Mouse (Mus musculus) embryonic fibroblast, embryonic 13.5 days (primary cell): Measurements from ENCODE around the gene Btg2. TPM values are rescaled to one million over a fixed set of nuclear protein-coding genes. Genes with fewer than 3 reads are reported as not detected.

Experiments
- H3K27ac ChIP-seq: 2 replicates; pipeline ENCODE4 v1.5.1; 2012; ENCODE audit warnings: low read length, control low read depth, inconsistent platforms; ENCODE audit not compliant: insufficient read depth
- H3K4me1 ChIP-seq: 2 replicates; pipeline ENCODE4 v1.6.1; 2011; ENCODE audit warnings: low read length; ENCODE audit not compliant: control insufficient read depth, insufficient read depth
- H3K4me3 ChIP-seq: 2 replicates; pipeline ENCODE4 v1.5.1; 2011; ENCODE audit warnings: mild to moderate bottlenecking, control low read depth, low read length; ENCODE audit not compliant: insufficient read depth
- CTCF ChIP-seq: IDR thresholded peaks from 2 replicates; pipeline ENCODE4 v1.5.1; 2011; ENCODE audit warnings: mild to moderate bottlenecking, control low read depth, low read length, moderate library complexity, borderline replicate concordance; ENCODE audit not compliant: insufficient read depth
- POLR2A ChIP-seq: IDR thresholded peaks from 2 replicates; pipeline ENCODE4 v1.6.1; 2011; ENCODE audit warnings: low read depth, mild to moderate bottlenecking, control low read depth, low read length, moderate library complexity
- polyA plus RNA-seq: library from polyadenylated mRNA; stranded (reverse); fragments of >200 nt; gene quantifications from 2 replicates; pipeline ENCODE4 v1.2.4, GENCODE M21; 2011; ENCODE audit warnings: low read depth; ENCODE audit not compliant: missing spikeins, insufficient read length

Btg2 gene
- polyA plus RNA-seq, 1 experiment: 96.4 TPM

- no peak overlapping the region for H3K4me3 ChIP-seq
- peaks cover 5% of the 10 kb centered on the region for H3K4me1 ChIP-seq
- 0 out of 2 replicates have a peak overlapping the region, but pooled peaks have one; percentile 28 for H3K27ac ChIP-seq
- 0 out of 2 replicates have a peak, but pooled peaks have one; percentile 8 for TF ChIP-seq POLR2A
- TF ChIP-seq CTCF: peak; percentile 40; the same call in 1 of the 2 replicates
Observed at GRCm38 (mm10) chr1:134059739-134060695, 18.9 kb downstream of the Btg2 start.

- Histone ChIP-seq H3K4me1 (peaks cover 5% of the 10 kb centered on the region), H3K27ac (no peak overlapping the region), H3K4me3 (no peak overlapping the region)
- TF ChIP-seq CTCF: no peak
- TF ChIP-seq POLR2A: no peak
Observed at GRCm38 (mm10) chr1:134058870-134059269, 20.1 kb downstream of the Btg2 start.

- TF ChIP-seq POLR2A (no peak), CTCF (no peak)
- H3K4me1 ChIP-seq: peaks cover 2% of the 10 kb centered on the region; the same call in 1 of the 2 replicates
- H3K4me3 ChIP-seq: no peak overlapping the region
Observed at GRCm38 (mm10) chr1:134057736-134058135, 21.2 kb downstream of the Btg2 start.

GRCm38 (mm10) chr1:134056285-134056684 is 22.6 kb downstream of the Btg2 start:
- TF ChIP-seq POLR2A (no peak), CTCF (no peak)
- no peak overlapping the region for H3K4me3 ChIP-seq
- H3K27ac ChIP-seq: no peak overlapping the region
- no peaks in the 10 kb centered on the region for H3K4me1 ChIP-seq

More at GRCm38 (mm10) chr1:134057736-134058135, 21.2 kb downstream of the Btg2 start:
- no peak overlapping the region for H3K27ac ChIP-seq

GRCm38 (mm10) chr1:134055666-134056245 is 23.2 kb downstream of the Btg2 start:
- Histone ChIP-seq H3K4me1 (no peaks in the 10 kb centered on the region), H3K4me3 (no peak overlapping the region), H3K27ac (no peak overlapping the region)
- TF ChIP-seq CTCF (no peak), POLR2A (no peak)

- TF ChIP-seq POLR2A (no peak), CTCF (no peak)
- no peak overlapping the region for H3K27ac ChIP-seq
- no peaks in the 10 kb centered on the region for H3K4me1 ChIP-seq
- H3K4me3 ChIP-seq: no peak overlapping the region
Observed at GRCm38 (mm10) chr1:134055058-134055457, 23.9 kb downstream of the Btg2 start.

GRCm38 (mm10) chr1:134053207-134053606 is 25.7 kb downstream of the Btg2 start:
- TF ChIP-seq POLR2A: no peak
- TF ChIP-seq CTCF: peak; percentile 87
- Histone ChIP-seq H3K4me1 (no peaks in the 10 kb centered on the region), H3K4me3 (no peak overlapping the region), H3K27ac (no peak overlapping the region)

GRCm38 (mm10) chr1:134049542-134049941 is 29.4 kb downstream of the Btg2 start:
- Histone ChIP-seq H3K27ac (no peak overlapping the region), H3K4me3 (no peak overlapping the region), H3K4me1 (no peaks in the 10 kb centered on the region)
- no peak for TF ChIP-seq POLR2A
- TF ChIP-seq CTCF: no peak

GRCm38 (mm10) chr1:134048759-134049158 is 30.2 kb downstream of the Btg2 start:
- TF ChIP-seq POLR2A (no peak), CTCF (peak; percentile 74)
- H3K4me1 ChIP-seq: no peaks in the 10 kb centered on the region
- no peak overlapping the region for H3K4me3 ChIP-seq
- no peak overlapping the region for H3K27ac ChIP-seq

GRCm38 (mm10) chr1:134047431-134047830 is 31.5 kb downstream of the Btg2 start:
- Histone ChIP-seq H3K4me3 (no peak overlapping the region), H3K4me1 (no peaks in the 10 kb centered on the region), H3K27ac (no peak overlapping the region)
- TF ChIP-seq POLR2A (no peak), CTCF (no peak)
